Mouse (Mus musculus) layer of hippocampus, postnatal 14 days (tissue): ENCODE data around the gene Rundc3b. TPM values are rescaled to one million over a fixed set of nuclear protein-coding genes. Genes with fewer than 3 reads are reported as not detected.

Experiments
- DNase-seq, 2 experiments: peaks; one replicate each; pipeline ENCODE4 v3.0.0; 2021 to 2022; ENCODE audit warnings: low spot score in 2 of 2, mixed read lengths in 1 of 2
- long read RNA-seq, 2 experiments: library from polyadenylated mRNA; stranded (forward); transcript quantifications; one replicate each; pipeline ENCODE4 v2.0.0; 2021
- total RNA-seq, 2 experiments: library from RNA; stranded (reverse); gene quantifications; 2 replicates each; pipeline ENCODE4 v1.2.3; 2021

Gene Rundc3b
- total RNA-seq, result 10 to 100 TPM; 32.5 to 33.1 TPM
- long read RNA-seq, experiment 1, transcript Rundc3b-201 (10 exons, 3,677 nt), result major isoform, 8 of 16 reads
- long read RNA-seq, experiment 1, partial matches to known transcripts, result 1 of 16 reads
- long read RNA-seq, experiment 1, other reads (novel, unspliced or antisense), result 5 of 16 reads
- long read RNA-seq, experiment 2, transcript Rundc3b-201 (10 exons, 3,677 nt), result major isoform, 20 of 34 reads
- long read RNA-seq, experiment 2, partial matches to known transcripts, result 1 of 34 reads
- long read RNA-seq, experiment 2, other reads (novel, unspliced or antisense), result 11 of 34 reads

- peak; percentile 86 to 94 for DNase-seq
Observed at GRCm38 (mm10) chr5:8622596-8623231, at the start of gene Rundc3b. Gene Rundc3b, minus strand, starts transcription at chr5:8622952.

- no peak for DNase-seq
Observed at GRCm38 (mm10) chr5:8669606-8670005, 46.9 kb upstream of the Rundc3b start.

- DNase-seq, result no peak
Observed at GRCm38 (mm10) chr5:8667758-8668474, 45.2 kb upstream of the Rundc3b start.

- no peak for DNase-seq
Observed at GRCm38 (mm10) chr5:8664678-8665077, 41.9 kb upstream of the Rundc3b start.

- no peak for DNase-seq
Observed at GRCm38 (mm10) chr5:8660738-8661151, 38.0 kb upstream of the Rundc3b start.

- DNase-seq, result no peak
Observed at GRCm38 (mm10) chr5:8659911-8660737, 37.4 kb upstream of the Rundc3b start, which contains the start of gene Abcb1a. Gene Abcb1a, plus strand, starts transcription at chr5:8660077.

- DNase-seq, result no peak
Observed at GRCm38 (mm10) chr5:8652085-8652484, 29.3 kb upstream of the Rundc3b start.

- no peak for DNase-seq
Observed at GRCm38 (mm10) chr5:8648774-8649173, 26.0 kb upstream of the Rundc3b start.

- no peak for DNase-seq
Observed at GRCm38 (mm10) chr5:8648300-8648699, 25.5 kb upstream of the Rundc3b start.

- no peak for DNase-seq
Observed at GRCm38 (mm10) chr5:8634489-8634975, 11.8 kb upstream of the Rundc3b start.

GRCm38 (mm10) chr5:8632901-8633300, 10.1 kb upstream of the Rundc3b start:
- DNase-seq, result no peak

- DNase-seq, result peak; percentile 52 to 54
Observed at GRCm38 (mm10) chr5:8622071-8622595, 619 bp downstream of the Rundc3b start.

- DNase-seq, result no peak
Observed at GRCm38 (mm10) chr5:8571118-8571517, 51.6 kb downstream of the Rundc3b start.

- DNase-seq, result no peak
Observed at GRCm38 (mm10) chr5:8566867-8567266, 55.9 kb downstream of the Rundc3b start.

- DNase-seq, result no peak
Observed at GRCm38 (mm10) chr5:8544512-8544911, 78.2 kb downstream of the Rundc3b start.

GRCm38 (mm10) chr5:8542631-8543207, 80.0 kb downstream of the Rundc3b start:
- no peak for DNase-seq

- no peak for DNase-seq
Observed at GRCm38 (mm10) chr5:8541120-8542117, 81.3 kb downstream of the Rundc3b start.

- no peak for DNase-seq
Observed at GRCm38 (mm10) chr5:8519006-8519405, 103.7 kb downstream of the Rundc3b start.

- DNase-seq, result no peak
Observed at GRCm38 (mm10) chr5:8491778-8492177, 131.0 kb downstream of the Rundc3b start.
